14 mouse cellular contexts compared by ENCODE assay signal in the genomic region with DNA sequence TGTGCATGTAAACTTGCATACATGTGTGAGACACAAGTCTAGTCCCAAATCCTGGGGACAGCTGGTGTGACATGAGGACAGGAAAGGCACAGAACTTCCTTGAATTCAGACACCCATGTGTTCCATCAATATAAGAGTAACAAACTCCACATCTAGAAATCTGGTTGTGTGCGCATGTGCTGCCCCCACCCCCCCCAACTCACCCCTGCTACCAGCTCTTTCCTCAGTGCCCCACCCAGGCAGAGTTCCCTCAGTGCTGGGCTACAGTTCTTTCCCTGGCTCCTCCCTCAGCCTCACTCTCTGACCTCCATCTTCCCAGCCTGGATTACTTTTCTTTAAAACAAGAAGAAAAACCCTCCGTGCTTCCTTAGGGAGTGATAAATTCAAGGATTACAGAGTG. TPM values are rescaled to one million over a fixed set of nuclear protein-coding genes. Genes with fewer than 3 reads are reported as not detected.
DNase-seq lines count a peak whose midpoint lies in the region; ATAC-seq and TF ChIP-seq lines count a peak whose summit lies in the region.
"Had no signal": no experiment of that assay in that cellular context is flagged by ENCODE, and none has a peak within 500 bp of the region (broad histone marks: within the 10 kb centered on the region; RNA-seq: fewer than 3 reads in every experiment).

No protein-coding gene starts in this region.

- 74% methylated on average over 2 of the region's 2 CpGs for WGBS in heart, embryonic 10.5 days
- 59% methylated on average over 2 of the region's 2 CpGs for WGBS in lung, embryonic 14.5 days
- 50% methylated on average over 2 of the region's 2 CpGs for WGBS in lung, adult 2 months
- 27% methylated on average over 2 of the region's 2 CpGs for WGBS in embryonic facial prominence, embryonic 15.5 days

- TF ChIP-seq CTCF in lung, embryonic 14.5 days (IDR thresholded peaks at IDR 0.05; ENCODE audit: low read depth) = no peak
- no peak for TF ChIP-seq CTCF in lung, adult 2 months (IDR thresholded peaks at IDR 0.05; ENCODE audit: insufficient read depth, low read length)

- H3K9ac ChIP-seq in lung, embryonic 14.5 days = no peak overlapping the region
- H3K9ac ChIP-seq in embryonic facial prominence, embryonic 15.5 days = no peak overlapping the region

- H3K27me3 ChIP-seq in heart, embryonic 10.5 days (ENCODE audit: insufficient read depth, poor library complexity, severe bottlenecking) = no peaks in the 10 kb centered on the region
- no peaks in the 10 kb centered on the region for H3K27me3 ChIP-seq in lung, embryonic 14.5 days (ENCODE audit: insufficient read depth, low read length)
- H3K27me3 ChIP-seq in embryonic facial prominence, embryonic 15.5 days = no peaks in the 10 kb centered on the region

- no peak for TF ChIP-seq POLR2A in lung, adult 2 months (IDR thresholded peaks at IDR 0.05; ENCODE audit: borderline replicate concordance, extremely low read depth, low read depth, low read length)

- intact Hi-C loops in heart, postnatal 25 days (cut with DNase I) = no loop called here
- intact Hi-C loops in left cerebral cortex, postnatal 14 days (cut with DNase I) = no loop called here

- H3K4me1 ChIP-seq in heart, embryonic 10.5 days = peaks cover 88% of the 10 kb centered on the region
- peaks cover 14% of the 10 kb centered on the region for H3K4me1 ChIP-seq in lung, embryonic 14.5 days (ENCODE audit: insufficient read depth)
- peaks cover 43% of the 10 kb centered on the region for H3K4me1 ChIP-seq in lung, adult 2 months (ENCODE audit: control insufficient read depth, insufficient read depth, low read length)
- H3K4me1 ChIP-seq in embryonic facial prominence, embryonic 15.5 days = peaks cover 58% of the 10 kb centered on the region

- ATAC-seq in lung, embryonic 14.5 days (ENCODE audit: insufficient read depth) = no peak
- ATAC-seq in embryonic facial prominence, embryonic 15.5 days (ENCODE audit: insufficient number of reproducible peaks, low FRiP score, low TSS enrichment, low read depth) = no peak
- ATAC-seq: forebrain, embryonic 16.5 days had no signal

- no peak overlapping the region for H3K4me3 ChIP-seq in heart, embryonic 10.5 days
- no peak overlapping the region for H3K4me3 ChIP-seq in lung, embryonic 14.5 days (ENCODE audit: low read depth, low read length)
- no peak overlapping the region for H3K4me3 ChIP-seq in lung, adult 2 months (replicated peaks; ENCODE audit: extremely low read depth, low read depth, low read length)
- no peak overlapping the region for H3K4me3 ChIP-seq in embryonic facial prominence, embryonic 15.5 days (replicated peaks)

- no peak for DNase-seq in heart, embryonic 10.5 days (ENCODE audit: low spot score)
- no peak for DNase-seq in heart, postnatal 25 days (ENCODE audit: low spot score)
- no peak for DNase-seq in lung, embryonic 14.5 days
- no peak for DNase-seq in lung, adult 2 months
- peak; percentile 66 for DNase-seq in lung, postnatal 36 days
- no peak for DNase-seq in left cerebral cortex, postnatal 14 days (ENCODE audit: low spot score in 2 of 2)
- DNase-seq: cerebellum, adult 11 months; gastrocnemius, postnatal 14 days; heart, postnatal 14 days; kidney, adult 18-20 months; layer of hippocampus, adult 9-11 months; thymus, postnatal 14 days had no signal

- H3K36me3 ChIP-seq in heart, embryonic 10.5 days = peaks cover 14% of the 10 kb centered on the region; the same call in 1 of the 2 replicates
- peaks cover 4% of the 10 kb centered on the region; the same call in 1 of the 2 replicates for H3K36me3 ChIP-seq in lung, embryonic 14.5 days (ENCODE audit: insufficient read depth)
- no peaks in the 10 kb centered on the region; the same call in 1 of the 2 replicates for H3K36me3 ChIP-seq in embryonic facial prominence, embryonic 15.5 days

- H3K9me3 ChIP-seq in heart, embryonic 10.5 days = no peaks in the 10 kb centered on the region
- H3K9me3 ChIP-seq in lung, embryonic 14.5 days (ENCODE audit: low read depth, low read length) = no peaks in the 10 kb centered on the region
- H3K9me3 ChIP-seq in embryonic facial prominence, embryonic 15.5 days (replicated peaks) = no peaks in the 10 kb centered on the region

- peak overlapping the region; percentile 69 for H3K27ac ChIP-seq in heart, embryonic 10.5 days
- H3K27ac ChIP-seq in lung, embryonic 14.5 days (ENCODE audit: low read depth) = peak overlapping the region; percentile 18; the same call in 1 of the 2 replicates
- H3K27ac ChIP-seq in embryonic facial prominence, embryonic 15.5 days (replicated peaks) = peak overlapping the region; percentile 76

- no peak overlapping the region for H3K4me2 ChIP-seq in lung, embryonic 14.5 days
- H3K4me2 ChIP-seq in embryonic facial prominence, embryonic 15.5 days (replicated peaks) = 0 out of 2 replicates have a peak overlapping the region, but pooled peaks have one; percentile 4

RNA-seq across cellular contexts. Expression of a gene that starts 27.1 kb away (rescaled TPM):
- 111 and 177 TPM in 2 replicates for polyA plus RNA-seq in heart, embryonic 10.5 days (2016; fragmentation: Nextera tagmentation; extraction: Ambion mirVana)
- 100 to 1,000 TPM; 129 to 132 TPM for total RNA-seq in heart, postnatal 25 days (2021)
- polyA plus RNA-seq in lung, embryonic 14.5 days (2014; fragmentation: Nextera tagmentation; extraction: Ambion mirVana) = 118 and 121 TPM in 2 replicates
- polyA plus RNA-seq in lung, adult 2 months (2012; rRNA removed) = 255 and 312 TPM in 2 replicates
- 156 and 177 TPM in 2 replicates for polyA plus RNA-seq in embryonic facial prominence, embryonic 15.5 days (2015; fragmentation: Nextera tagmentation; extraction: Ambion mirVana)
- total RNA-seq in left cerebral cortex, postnatal 14 days (2021) = 10 to 100 TPM; 71.3 to 77.5 TPM

Comparison
In these comparisons a context has a peak if more than half of its experiments do, and no peak if none do; other contexts are left out.
1. H3K27ac ChIP-seq: peak in every context shown above with its lines; median percentile 76 in embryonic facial prominence, embryonic 15.5 days; 69 in heart, embryonic 10.5 days; 18 in lung, embryonic 14.5 days.